Mouse (Mus musculus) myocyte (in vitro differentiated cells): ENCODE data around the gene Tmem95. TPM values are rescaled to one million over a fixed set of nuclear protein-coding genes. Genes with fewer than 3 reads are reported as not detected.
"Not testable (repeated sequence)": the region's sequence is repeated elsewhere in the genome, so short reads cannot be mapped to it uniquely, and the experiment has no call there.

Experiments used
- H3K27me3 ChIP-seq: one replicate; pipeline ENCODE4 v1.6.1; 2011; ENCODE audit not compliant: control insufficient read depth, insufficient read depth, insufficient read length
- H3K36me3 ChIP-seq: one replicate; pipeline ENCODE4 v1.6.1; 2011; ENCODE audit not compliant: control insufficient read depth, insufficient read depth
- H3K4me2 ChIP-seq: one replicate; pipeline ENCODE4 v1.6.1; 2011; ENCODE audit warnings: low read depth, control low read depth
- H3K4me3 ChIP-seq: one replicate; pipeline ENCODE4 v1.5.1; 2011; ENCODE audit warnings: mild to moderate bottlenecking, control low read depth, moderate library complexity
- H3K79me2 ChIP-seq: one replicate; pipeline ENCODE4 v1.6.1; 2011; ENCODE audit not compliant: control insufficient read depth, insufficient read depth
- H3ac ChIP-seq: one replicate; pipeline ENCODE4 v1.6.1; 2011; ENCODE audit not compliant: control insufficient read depth, insufficient read length
- CEBPB ChIP-seq: IDR thresholded peaks from 2 replicates; pipeline ENCODE4 v1.6.1; 2011; ENCODE audit warnings: mild to moderate bottlenecking, moderate library complexity; ENCODE audit not compliant: poor library complexity, insufficient read depth, severe bottlenecking
- E2F4 ChIP-seq: IDR thresholded peaks from one replicate; pipeline ENCODE4 v1.6.1; 2011; ENCODE audit warnings: mild to moderate bottlenecking, control low read depth, moderate library complexity; ENCODE audit not compliant: insufficient read depth
- MAX ChIP-seq: IDR thresholded peaks from one replicate; pipeline ENCODE4 v1.6.1; 2011; ENCODE audit warnings: low read depth, mild to moderate bottlenecking, control low read depth
- MYOD1 ChIP-seq, 3 experiments: IDR thresholded peaks; one replicate each; pipeline ENCODE4 v1.6.1; 2011; ENCODE audit warnings: control low read depth in 2 of 3, low read depth in 2 of 3, mild to moderate bottlenecking in 2 of 3, moderate library complexity in 1 of 3; ENCODE audit not compliant: insufficient read length in 2 of 3, control insufficient read depth in 1 of 3
- MYOG ChIP-seq, 3 experiments: IDR thresholded peaks; one replicate each; pipeline ENCODE4 v1.6.1; 2011; ENCODE audit warnings: control low read depth in 2 of 3, low read depth in 2 of 3, mild to moderate bottlenecking in 2 of 3; ENCODE audit not compliant: insufficient read length in 2 of 3, control insufficient read depth in 1 of 3, insufficient read depth in 1 of 3
- POLR2A ChIP-seq: IDR thresholded peaks from one replicate; pipeline ENCODE4 v1.6.1; 2011; ENCODE audit warnings: low read depth, mild to moderate bottlenecking, control low read depth, moderate library complexity; ENCODE audit not compliant: insufficient read length
- POLR2AphosphoS2 ChIP-seq: IDR thresholded peaks from one replicate; pipeline ENCODE4 v1.6.1; 2011; ENCODE audit warnings: low read depth, control low read depth; ENCODE audit not compliant: insufficient read length
- SRF ChIP-seq: IDR thresholded peaks from one replicate; pipeline ENCODE4 v1.6.1; 2011; ENCODE audit warnings: low read depth; ENCODE audit not compliant: control insufficient read depth, insufficient read length
- TCF12 ChIP-seq: IDR thresholded peaks from one replicate; pipeline ENCODE4 v1.6.1; 2011; ENCODE audit warnings: mild to moderate bottlenecking, control low read depth; ENCODE audit not compliant: poor library complexity, insufficient read depth, severe bottlenecking
- TCF3 ChIP-seq: IDR thresholded peaks from one replicate; pipeline ENCODE4 v1.6.1; 2011; ENCODE audit warnings: low read depth, control low read depth; ENCODE audit not compliant: insufficient read length
- USF1 ChIP-seq: IDR thresholded peaks from one replicate; pipeline ENCODE4 v1.6.1; 2011; ENCODE audit warnings: low read depth, mild to moderate bottlenecking, control low read depth, moderate library complexity
- polyA plus RNA-seq: library from polyadenylated mRNA; unstranded; fragments of >200 nt; fragmentation: generic; extraction: Trizol; gene quantifications from one replicate; pipeline ENCODE4 v1.2.1, GENCODE M21; 2012; ENCODE audit warnings: missing spikeins

Gene Tmem95
- polyA plus RNA-seq, 1 experiment: not detected

GRCm38 (mm10) chr11:69920266-69921031, 42.6 kb upstream of the Tmem95 start:
- H3K79me2 ChIP-seq: peaks cover 48% of the 10 kb centered on the region
- peaks cover 37% of the 10 kb centered on the region for H3K36me3 ChIP-seq
- no peaks in the 10 kb centered on the region for H3K27me3 ChIP-seq
- peak overlapping the region; percentile 87 for H3K4me2 ChIP-seq
- peak overlapping the region; percentile 87 for H3ac ChIP-seq
- peak overlapping the region; percentile 77 for H3K4me3 ChIP-seq
- peak; percentile 52 for TF ChIP-seq POLR2AphosphoS2
- TF ChIP-seq E2F4: no peak

DNA sequence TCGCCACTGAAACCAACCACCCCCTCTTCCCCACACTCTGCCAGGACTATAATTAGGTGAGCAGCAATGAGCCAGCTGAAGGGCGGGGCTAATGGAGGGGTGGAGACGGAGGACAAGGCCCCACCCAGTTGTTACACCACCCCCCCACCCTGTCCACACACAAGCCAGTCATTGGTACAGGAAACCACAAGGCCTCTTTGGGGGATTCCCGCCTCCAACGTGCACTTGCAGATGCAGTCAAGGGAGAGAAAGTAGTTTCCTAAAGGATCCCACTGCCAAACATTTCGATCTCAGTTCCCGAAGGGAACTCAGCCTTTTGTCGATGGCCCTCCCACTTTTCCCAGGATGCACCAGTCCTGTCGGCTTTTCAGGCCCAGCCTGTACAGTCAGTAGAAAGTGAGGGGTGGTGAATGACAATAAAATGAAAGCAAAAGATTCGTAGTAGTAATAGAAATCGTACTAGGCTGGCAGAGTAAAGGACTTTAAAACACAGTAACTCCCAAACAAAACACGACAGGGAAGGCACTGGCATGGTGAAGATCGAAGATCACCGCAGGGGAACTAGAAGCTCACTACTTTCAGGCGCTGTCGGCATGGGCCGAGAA, 41.9 kb upstream of the Tmem95 start:
- H3K36me3 ChIP-seq: peaks cover 39% of the 10 kb centered on the region
- peak overlapping the region; percentile 87 for H3ac ChIP-seq
- TF ChIP-seq POLR2A (no peak), MYOG (IDR thresholded peaks at IDR 0.05; ENCODE audit: control insufficient read depth in 1 of 3, insufficient read depth in 1 of 3, insufficient read length in 2 of 3, low read depth in 2 of 3) (no peak), MYOD1 (IDR thresholded peaks at IDR 0.05; ENCODE audit: control insufficient read depth in 1 of 3, insufficient read length in 2 of 3, low read depth in 2 of 3) (no peak), MAX (no peak), POLR2AphosphoS2 (peak; percentile 76), TCF3 (no peak), E2F4 (no peak)
- peak overlapping the region; percentile 87 for H3K4me2 ChIP-seq
- no peaks in the 10 kb centered on the region for H3K27me3 ChIP-seq
- peaks cover 53% of the 10 kb centered on the region for H3K79me2 ChIP-seq
- H3K4me3 ChIP-seq: peak overlapping the region; percentile 77

- TF ChIP-seq CEBPB (0 out of 2 replicates have a peak, but pooled peaks have one; percentile 6), USF1 (no peak)
- H3K4me2 ChIP-seq: peak overlapping the region; percentile 87
- peaks cover 39% of the 10 kb centered on the region for H3K36me3 ChIP-seq
Observed at GRCm38 (mm10) chr11:69919053-69919452, 41.2 kb upstream of the Tmem95 start.

DNA sequence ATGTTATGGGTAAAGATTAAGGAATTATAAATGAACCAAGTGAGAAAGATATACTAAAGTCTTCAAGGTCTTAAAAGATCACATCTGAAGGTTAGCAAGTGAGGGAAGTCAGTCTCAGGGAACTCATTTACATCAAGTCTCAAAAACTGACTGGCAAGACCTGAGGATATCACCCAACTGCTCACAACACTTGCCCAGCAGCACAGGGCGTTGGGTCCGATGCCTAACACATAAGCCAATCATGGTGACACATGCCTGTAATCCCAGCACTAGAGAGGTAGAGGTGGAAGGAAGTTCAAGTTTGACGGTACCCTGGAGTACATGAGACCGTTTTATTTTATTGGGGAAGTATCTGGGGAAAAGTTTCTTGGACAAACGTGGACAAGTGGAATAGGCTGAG, 40.3 kb upstream of the Tmem95 start:
- H3K36me3 ChIP-seq: peaks cover 39% of the 10 kb centered on the region
- peaks cover 58% of the 10 kb centered on the region for H3K79me2 ChIP-seq
- H3K27me3 ChIP-seq: no peaks in the 10 kb centered on the region
- no peak overlapping the region for H3ac ChIP-seq
- TF ChIP-seq POLR2AphosphoS2 (peak; percentile 52), MYOG (IDR thresholded peaks at IDR 0.05; ENCODE audit: control insufficient read depth in 1 of 3, insufficient read depth in 1 of 3, insufficient read length in 2 of 3, low read depth in 2 of 3) (no peak), TCF12 (no peak), MYOD1 (IDR thresholded peaks at IDR 0.05; ENCODE audit: control insufficient read depth in 1 of 3, insufficient read length in 2 of 3, low read depth in 2 of 3) (no peak), TCF3 (no peak), MAX (no peak), SRF (no peak)
- peak overlapping the region; percentile 87 for H3K4me2 ChIP-seq
- no peak overlapping the region for H3K4me3 ChIP-seq

More at GRCm38 (mm10) chr11:69919053-69919452, 41.2 kb upstream of the Tmem95 start:
- no peak overlapping the region for H3ac ChIP-seq
- peaks cover 58% of the 10 kb centered on the region for H3K79me2 ChIP-seq
- no peaks in the 10 kb centered on the region for H3K27me3 ChIP-seq
- peak overlapping the region; percentile 77 for H3K4me3 ChIP-seq

DNA sequence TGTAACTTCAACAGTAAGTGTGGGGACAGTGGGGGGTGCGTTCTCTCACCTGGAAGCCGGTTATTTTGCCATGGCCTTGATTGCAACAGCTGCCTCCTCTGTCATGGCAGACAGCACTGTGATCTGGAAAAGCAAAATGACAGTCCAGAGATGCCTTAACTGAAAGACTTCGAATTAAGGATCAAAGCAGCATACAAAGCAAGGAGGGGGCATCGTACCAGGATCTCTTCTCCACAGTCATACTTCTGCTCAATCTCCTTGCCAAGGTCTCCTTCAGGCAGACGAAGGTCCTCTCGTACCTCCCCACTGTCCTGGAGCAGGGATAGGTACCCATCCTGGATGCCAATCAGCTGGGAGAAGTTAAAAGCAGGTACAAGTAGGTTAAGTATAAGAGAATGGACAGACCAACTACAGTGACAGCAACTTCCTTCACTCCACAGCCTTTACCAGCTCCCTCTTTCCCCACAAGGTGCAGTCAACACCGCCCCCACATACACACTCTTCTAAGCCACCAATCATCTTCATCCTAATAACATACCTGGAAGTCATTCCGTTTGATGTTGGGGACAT, 39.6 kb upstream of the Tmem95 start:
- no peak for TF ChIP-seq USF1
- no peak for TF ChIP-seq TCF3
- no peak for TF ChIP-seq POLR2AphosphoS2
- no peak for TF ChIP-seq MYOG (IDR thresholded peaks at IDR 0.05; ENCODE audit: control insufficient read depth in 1 of 3, insufficient read depth in 1 of 3, insufficient read length in 2 of 3, low read depth in 2 of 3)

DNA sequence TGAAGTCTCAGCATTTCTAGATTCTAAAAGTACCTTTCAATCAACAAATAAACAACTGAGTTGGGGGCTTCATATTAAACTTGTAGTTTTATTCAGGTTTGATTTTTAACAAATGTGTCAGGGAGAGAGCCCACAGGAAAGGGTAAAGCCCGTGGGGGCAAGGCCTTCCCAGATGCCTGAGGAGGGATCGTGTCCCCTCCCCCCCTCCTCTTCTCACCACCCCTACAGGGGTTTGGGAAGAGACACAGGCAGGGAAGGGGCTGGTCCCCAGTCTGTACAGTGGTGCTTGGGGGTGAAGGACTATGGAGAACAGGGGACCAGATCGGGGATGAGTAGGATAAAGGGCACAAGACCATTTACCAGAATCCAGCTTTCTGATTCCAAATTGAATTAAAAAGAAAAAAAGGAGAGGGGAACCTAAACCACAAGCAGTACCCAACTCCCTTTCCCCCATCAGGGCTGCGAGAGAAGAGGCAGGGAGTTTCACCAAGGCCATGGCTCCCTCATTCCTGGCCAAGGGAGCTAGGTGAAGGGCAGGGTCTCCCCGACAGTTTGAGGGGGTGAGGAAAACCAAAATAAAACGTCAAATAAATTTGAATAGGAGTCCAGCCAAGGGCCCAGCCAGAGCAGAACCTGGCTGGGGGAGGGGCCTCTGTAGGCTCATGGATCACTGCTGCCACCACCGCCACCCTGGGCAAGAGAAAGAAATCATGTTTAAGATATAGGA, 39.0 kb upstream of the Tmem95 start:
- not testable (repeated sequence) for H3K4me2 ChIP-seq, H3K27me3 ChIP-seq, H3ac ChIP-seq, H3K4me3 ChIP-seq
- Histone ChIP-seq H3K36me3 (peaks cover 45% of the 10 kb centered on the region), H3K79me2 (peaks cover 58% of the 10 kb centered on the region)

More for the DNA sequence above, 39.6 kb upstream of the Tmem95 start:
- H3K36me3 ChIP-seq: peaks cover 40% of the 10 kb centered on the region
- peaks cover 58% of the 10 kb centered on the region for H3K79me2 ChIP-seq
- no peak overlapping the region for H3ac ChIP-seq
- H3K4me3 ChIP-seq: no peak overlapping the region
- no peaks in the 10 kb centered on the region for H3K27me3 ChIP-seq
- no peak overlapping the region for H3K4me2 ChIP-seq
